ENCODE assay signal across 26 mouse cellular contexts in genomic region chr1:159901366-159902119, GRCm38 (mm10).
A peak's percentile ranks its signal among the peaks of the same experiment; 100 is the strongest.
DNase-seq lines count a peak whose midpoint lies in the region; ATAC-seq lines count a peak whose summit lies in the region.
"Had no signal": no experiment of that assay in that cellular context is flagged by ENCODE, and none has a peak within 500 bp of the region (broad histone marks: within the 10 kb centered on the region; RNA-seq: fewer than 3 reads in every experiment).

No protein-coding gene starts in this region.

- DNase-seq in hindbrain, embryonic 10.5 days (ENCODE audit: low spot score), result peak; percentile 9
- no peak for DNase-seq in right cerebral cortex, postnatal 36 days (ENCODE audit: low spot score in 2 of 2)
- no peak for DNase-seq in right cerebral cortex, postnatal 4 days
- DNase-seq in cerebellum, postnatal 10 days, result no peak
- DNase-seq: adrenal gland, postnatal 10 days; cerebellum, adult 9-11 months; embryo, embryonic 11 days; heart, postnatal 14 days; kidney, adult 2 months; kidney, postnatal 14 days; left cerebral cortex, postnatal 4 days; liver; liver, postnatal 0 days; lung, postnatal 14 days; right cerebral cortex, postnatal 14 days; thymus, adult 2 months had no signal

- no peak overlapping the region for H3K9ac ChIP-seq in hindbrain, embryonic 16.5 days (ENCODE audit: low read depth, low read length)
- H3K9ac ChIP-seq in forebrain, embryonic 13.5 days, result no peak overlapping the region
- no peak overlapping the region for H3K9ac ChIP-seq in hindbrain, embryonic 13.5 days
- H3K9ac ChIP-seq in midbrain, embryonic 15.5 days, result no peak overlapping the region
- H3K9ac ChIP-seq: heart, embryonic 12.5 days; liver, postnatal 0 days had no signal

- no peak overlapping the region for H3K4me3 ChIP-seq in hindbrain, embryonic 10.5 days
- no peak overlapping the region for H3K4me3 ChIP-seq in hindbrain, embryonic 16.5 days (ENCODE audit: low read length)
- H3K4me3 ChIP-seq in forebrain, embryonic 13.5 days, result no peak overlapping the region
- H3K4me3 ChIP-seq in hindbrain, embryonic 13.5 days, result no peak overlapping the region
- no peak overlapping the region for H3K4me3 ChIP-seq in midbrain, embryonic 15.5 days
- H3K4me3 ChIP-seq: heart, embryonic 12.5 days; layer of hippocampus, adult 2 months; left cerebral cortex, adult 2 months; megakaryocyte, embryonic 14.5 days had no signal

- H3K9me3 ChIP-seq in hindbrain, embryonic 10.5 days, result no peaks in the 10 kb centered on the region
- H3K9me3 ChIP-seq in hindbrain, embryonic 16.5 days (ENCODE audit: control insufficient read depth, low read length), result no peaks in the 10 kb centered on the region
- H3K9me3 ChIP-seq in forebrain, embryonic 13.5 days (replicated peaks), result no peaks in the 10 kb centered on the region
- no peaks in the 10 kb centered on the region for H3K9me3 ChIP-seq in hindbrain, embryonic 13.5 days
- H3K9me3 ChIP-seq in midbrain, embryonic 15.5 days, result no peaks in the 10 kb centered on the region
- H3K9me3 ChIP-seq: G1E; heart, embryonic 12.5 days; megakaryocyte, embryonic 14.5 days had no signal

- 60% methylated on average over 7 of the region's 7 CpGs for WGBS in hindbrain, embryonic 10.5 days
- 41% methylated on average over 7 of the region's 7 CpGs for WGBS in hindbrain, embryonic 16.5 days
- WGBS in forebrain, embryonic 13.5 days, result 39% methylated on average over 5 of the region's 7 CpGs
- 51% methylated on average over 7 of the region's 7 CpGs for WGBS in hindbrain, embryonic 13.5 days
- 25% methylated on average over 7 of the region's 7 CpGs for WGBS in midbrain, embryonic 15.5 days

- 0 out of 2 replicates have a peak overlapping the region, but pooled peaks have one; percentile 40 for H3K27ac ChIP-seq in hindbrain, embryonic 10.5 days
- no peak overlapping the region for H3K27ac ChIP-seq in hindbrain, embryonic 16.5 days (ENCODE audit: low read depth, low read length)
- H3K27ac ChIP-seq in forebrain, embryonic 13.5 days, result no peak overlapping the region; the same call in 1 of the 2 replicates
- H3K27ac ChIP-seq in hindbrain, embryonic 13.5 days, result peak overlapping the region; percentile 55; the same call in 1 of the 2 replicates
- 0 out of 2 replicates have a peak overlapping the region, but pooled peaks have one; percentile 20 for H3K27ac ChIP-seq in midbrain, embryonic 15.5 days
- H3K27ac ChIP-seq: layer of hippocampus, adult 2 months; left cerebral cortex, adult 2 months had no signal

- no peaks in the 10 kb centered on the region for H3K27me3 ChIP-seq in hindbrain, embryonic 10.5 days (ENCODE audit: insufficient read depth, poor library complexity, severe bottlenecking)
- no peaks in the 10 kb centered on the region for H3K27me3 ChIP-seq in hindbrain, embryonic 16.5 days (replicated peaks; ENCODE audit: control insufficient read depth, insufficient read depth, low read length)
- no peaks in the 10 kb centered on the region for H3K27me3 ChIP-seq in forebrain, embryonic 13.5 days
- H3K27me3 ChIP-seq in hindbrain, embryonic 13.5 days, result 0 out of 2 replicates have a peak, but pooled peaks cover 3% of the 10 kb centered on the region
- no peaks in the 10 kb centered on the region for H3K27me3 ChIP-seq in midbrain, embryonic 15.5 days (replicated peaks)
- H3K27me3 ChIP-seq: heart, embryonic 12.5 days had no signal

- peaks cover 13% of the 10 kb centered on the region for H3K4me1 ChIP-seq in hindbrain, embryonic 10.5 days (replicated peaks)
- no peaks in the 10 kb centered on the region for H3K4me1 ChIP-seq in hindbrain, embryonic 16.5 days (ENCODE audit: control insufficient read depth, insufficient read depth, low read depth, low read length)
- peaks cover 11% of the 10 kb centered on the region for H3K4me1 ChIP-seq in forebrain, embryonic 13.5 days
- peaks cover 17% of the 10 kb centered on the region for H3K4me1 ChIP-seq in hindbrain, embryonic 13.5 days (replicated peaks)
- H3K4me1 ChIP-seq in midbrain, embryonic 15.5 days, result peaks cover 10% of the 10 kb centered on the region; the same call in 1 of the 2 replicates
- H3K4me1 ChIP-seq: heart, embryonic 12.5 days had no signal

- no peak for ATAC-seq in hindbrain, embryonic 16.5 days
- ATAC-seq in forebrain, embryonic 13.5 days, result peak; percentile 81
- ATAC-seq in hindbrain, embryonic 13.5 days (ENCODE audit: low FRiP score), result peak; percentile 73
- ATAC-seq in midbrain, embryonic 15.5 days (replicated peaks), result peak; percentile 60; the same call in 1 of the 2 replicates
- ATAC-seq: activated CD4-positive, CD25-positive, alpha-beta regulatory T cell, adult 4 months; liver, postnatal 0 days had no signal

- no peaks in the 10 kb centered on the region for H3K36me3 ChIP-seq in hindbrain, embryonic 10.5 days
- H3K36me3 ChIP-seq in hindbrain, embryonic 16.5 days (ENCODE audit: control insufficient read depth, insufficient read depth, low read length), result no peaks in the 10 kb centered on the region
- no peaks in the 10 kb centered on the region for H3K36me3 ChIP-seq in forebrain, embryonic 13.5 days (ENCODE audit: poor library complexity, severe bottlenecking)
- no peaks in the 10 kb centered on the region for H3K36me3 ChIP-seq in hindbrain, embryonic 13.5 days
- H3K36me3 ChIP-seq in midbrain, embryonic 15.5 days (replicated peaks), result no peaks in the 10 kb centered on the region
- H3K36me3 ChIP-seq: G1E; heart, embryonic 12.5 days had no signal

- H3K4me2 ChIP-seq in hindbrain, embryonic 16.5 days (ENCODE audit: low read length), result no peak overlapping the region
- no peak overlapping the region for H3K4me2 ChIP-seq in forebrain, embryonic 13.5 days
- H3K4me2 ChIP-seq in hindbrain, embryonic 13.5 days, result no peak overlapping the region
- H3K4me2 ChIP-seq in midbrain, embryonic 15.5 days, result no peak overlapping the region
- H3K4me2 ChIP-seq: heart, embryonic 12.5 days had no signal

Comparison
In these comparisons a context has a peak if more than half of its experiments do, and no peak if none do; other contexts are left out.
1. H3K27ac ChIP-seq: peak in hindbrain, embryonic 10.5 days (single experiment), hindbrain, embryonic 13.5 days (single experiment) and midbrain, embryonic 15.5 days (single experiment); none in hindbrain, embryonic 16.5 days (single experiment) and forebrain, embryonic 13.5 days (single experiment).